Mouse (Mus musculus): ENCODE data around the gene Bbs7.
"Not testable (repeated sequence)": the region's sequence is repeated elsewhere in the genome, so short reads cannot be mapped to it uniquely, and the experiment has no call there.

Bbs7 gene

GRCm38 (mm10) chr3:36613202-36613907, at the start of gene Bbs7:
Gene Bbs7, minus strand, starts transcription at chr3:36613477.
- DNase-seq (ENCODE audit: extremely low spot score, low spot score), result peak; percentile 95

- not testable (repeated sequence) for DNase-seq (ENCODE audit: extremely low spot score, low spot score)
These were observed 31.9 kb upstream of the Bbs7 start for GRCm38 (mm10) chr3:36645245-36645559.

GRCm38 (mm10) chr3:36644554-36645244, 31.4 kb upstream of the Bbs7 start:
- no peak for DNase-seq (ENCODE audit: extremely low spot score, low spot score)

GRCm38 (mm10) chr3:36643354-36643753, 30.1 kb upstream of the Bbs7 start:
- DNase-seq (ENCODE audit: extremely low spot score, low spot score), result no peak

- no peak for DNase-seq (ENCODE audit: extremely low spot score, low spot score)
These were observed 29.5 kb upstream of the Bbs7 start for GRCm38 (mm10) chr3:36642736-36643135.

- no peak for DNase-seq (ENCODE audit: extremely low spot score, low spot score)
These were observed 27.5 kb upstream of the Bbs7 start for GRCm38 (mm10) chr3:36640787-36641186.

GRCm38 (mm10) chr3:36635449-36635848, 22.2 kb upstream of the Bbs7 start:
- peak; percentile 35 for DNase-seq (ENCODE audit: extremely low spot score, low spot score)

- DNase-seq (ENCODE audit: extremely low spot score, low spot score), result no peak
These were observed 13.5 kb upstream of the Bbs7 start for GRCm38 (mm10) chr3:36626803-36627202.

- no peak for DNase-seq (ENCODE audit: extremely low spot score, low spot score)
These were observed 4.9 kb upstream of the Bbs7 start for GRCm38 (mm10) chr3:36618181-36618580.

- no peak for DNase-seq (ENCODE audit: extremely low spot score, low spot score)
These were observed 605 bp upstream of the Bbs7 start for GRCm38 (mm10) chr3:36613908-36614255.

GRCm38 (mm10) chr3:36612687-36613086, 590 bp downstream of the Bbs7 start:
- DNase-seq (ENCODE audit: extremely low spot score, low spot score), result no peak

- DNase-seq (ENCODE audit: extremely low spot score, low spot score), result no peak
These were observed 7.1 kb downstream of the Bbs7 start for GRCm38 (mm10) chr3:36605894-36606783.

GRCm38 (mm10) chr3:36599773-36600172, 13.5 kb downstream of the Bbs7 start:
- DNase-seq (ENCODE audit: extremely low spot score, low spot score), result not testable (repeated sequence)

- no peak for DNase-seq (ENCODE audit: extremely low spot score, low spot score)
These were observed 14.5 kb downstream of the Bbs7 start for GRCm38 (mm10) chr3:36598811-36599210.

GRCm38 (mm10) chr3:36571827-36572378, 41.4 kb downstream of the Bbs7 start, which contains the start of gene Ccna2:
Gene Ccna2, minus strand, starts transcription at chr3:36572150.
- peak; percentile 98 for DNase-seq (ENCODE audit: extremely low spot score, low spot score)

GRCm38 (mm10) chr3:36571361-36571826, 41.9 kb downstream of the Bbs7 start:
- no peak for DNase-seq (ENCODE audit: extremely low spot score, low spot score)

- DNase-seq (ENCODE audit: extremely low spot score, low spot score), result no peak
These were observed 43.4 kb downstream of the Bbs7 start for GRCm38 (mm10) chr3:36569836-36570235.

GRCm38 (mm10) chr3:36563666-36564065, 49.6 kb downstream of the Bbs7 start:
- DNase-seq (ENCODE audit: extremely low spot score, low spot score), result no peak

GRCm38 (mm10) chr3:36559606-36560005, 53.7 kb downstream of the Bbs7 start:
- DNase-seq (ENCODE audit: extremely low spot score, low spot score), result no peak

GRCm38 (mm10) chr3:36557601-36558000, 55.7 kb downstream of the Bbs7 start:
- no peak for DNase-seq (ENCODE audit: extremely low spot score, low spot score)

GRCm38 (mm10) chr3:36552406-36553047, 60.8 kb downstream of the Bbs7 start, which contains the start of gene Exosc9:
Gene Exosc9, plus strand, starts transcription at chr3:36552606.
- peak; percentile 98 for DNase-seq (ENCODE audit: extremely low spot score, low spot score)

All from neural tube, embryonic 10.5 days (tissue).